In genomic region chr1:82641316-82641987, GRCm38 (mm10) we compare ENCODE assay signal across 7 mouse cellular contexts. TPM values are rescaled to one million over a fixed set of nuclear protein-coding genes. Genes with fewer than 3 reads are reported as not detected.
DNase-seq lines count a peak whose midpoint lies in the region; ATAC-seq and TF ChIP-seq lines count a peak whose summit lies in the region.

No protein-coding gene starts in this region.

- ATAC-seq in intestine, embryonic 14.5 days (replicated peaks; ENCODE audit: low FRiP score, low TSS enrichment, low read depth), result no peak
- ATAC-seq in midbrain, embryonic 11.5 days (ENCODE audit: low FRiP score), result peak; percentile 55; the same call in 1 of the 2 replicates

- intact Hi-C loops in gastrocnemius, adult 2 months (cut with DNase I), result loop anchor here (1.0 to 5.0 kb wide), 2 partner anchors 70 to 84 kb away; no protein-coding TSS in a partner anchor
- intact Hi-C loops in left cerebral cortex, postnatal 25 days (cut with DNase I), result loop anchor here (5.0 to 10.0 kb wide), 3 partner anchors 69 to 1327 kb away; no protein-coding TSS in a partner anchor

- peak overlapping the region; percentile 70 for H3K4me3 ChIP-seq in gastrocnemius, adult 2 months
- peak overlapping the region; percentile 36 for H3K4me3 ChIP-seq in intestine, embryonic 14.5 days (ENCODE audit: low read depth, low read length)
- H3K4me3 ChIP-seq in midbrain, embryonic 11.5 days (ENCODE audit: low read depth, low read length), result peak overlapping the region; percentile 1; the same call in 1 of the 2 replicates
- H3K4me3 ChIP-seq in small intestine, adult 2 months (ENCODE audit: low read depth, low read length), result no peak overlapping the region

- 23% methylated on average over 18 of the region's 18 CpGs for WGBS in intestine, embryonic 14.5 days
- 42% methylated on average over 18 of the region's 18 CpGs for WGBS in midbrain, embryonic 11.5 days
- WGBS in small intestine, adult 2 months, result 20% methylated on average over 18 of the region's 18 CpGs

- H3K9me3 ChIP-seq in intestine, embryonic 14.5 days (ENCODE audit: control insufficient read depth, low read length), result no peaks in the 10 kb centered on the region
- H3K9me3 ChIP-seq in midbrain, embryonic 11.5 days (ENCODE audit: control insufficient read depth, low read length), result no peaks in the 10 kb centered on the region

- H3K4me2 ChIP-seq in intestine, embryonic 14.5 days (ENCODE audit: low read length), result peak overlapping the region; percentile 64
- H3K4me2 ChIP-seq in midbrain, embryonic 11.5 days, result peak overlapping the region; percentile 35

- DNase-seq in adrenal gland, adult 18-20 months (ENCODE audit: low spot score in 2 of 2), result peak; percentile 79 to 85
- peak; percentile 78 to 79 for DNase-seq in cerebellum, postnatal 36 days
- DNase-seq in gastrocnemius, adult 2 months, result peak; percentile 82
- DNase-seq in intestine, embryonic 14.5 days (ENCODE audit: low spot score), result peak; percentile 93
- DNase-seq in left cerebral cortex, postnatal 25 days (ENCODE audit: low spot score in 2 of 2), result peak; percentile 73 to 75
- peak; percentile 98 for DNase-seq in midbrain, embryonic 11.5 days (ENCODE audit: low spot score, missing footprints)

- no peak overlapping the region for H3K27ac ChIP-seq in gastrocnemius, adult 2 months
- H3K27ac ChIP-seq in intestine, embryonic 14.5 days (ENCODE audit: low read depth), result no peak overlapping the region
- no peak overlapping the region for H3K27ac ChIP-seq in midbrain, embryonic 11.5 days (ENCODE audit: low read depth, low read length)
- H3K27ac ChIP-seq in small intestine, adult 2 months (ENCODE audit: insufficient read depth, low read depth, low read length), result no peak overlapping the region

- H3K27me3 ChIP-seq in intestine, embryonic 14.5 days (replicated peaks; ENCODE audit: control insufficient read depth, insufficient read depth, low read length), result no peaks in the 10 kb centered on the region
- no peaks in the 10 kb centered on the region for H3K27me3 ChIP-seq in midbrain, embryonic 11.5 days (ENCODE audit: control insufficient read depth, insufficient read depth, low read length)
- no peaks in the 10 kb centered on the region for H3K27me3 ChIP-seq in small intestine, adult 2 months (ENCODE audit: control insufficient read depth, insufficient read depth, low read length)

- no peaks in the 10 kb centered on the region for H3K36me3 ChIP-seq in intestine, embryonic 14.5 days (ENCODE audit: control insufficient read depth, insufficient read depth, low read length)
- H3K36me3 ChIP-seq in midbrain, embryonic 11.5 days (ENCODE audit: control insufficient read depth, insufficient read depth, low read length), result no peaks in the 10 kb centered on the region
- H3K36me3 ChIP-seq in small intestine, adult 2 months (ENCODE audit: control insufficient read depth, insufficient read depth, low read length), result no peaks in the 10 kb centered on the region

- no peak for TF ChIP-seq POLR2A in small intestine, adult 2 months (IDR thresholded peaks at IDR 0.05; ENCODE audit: low read depth, low read length)

- H3K9ac ChIP-seq in intestine, embryonic 14.5 days (ENCODE audit: low read length), result no peak overlapping the region; the same call in 1 of the 2 replicates
- H3K9ac ChIP-seq in midbrain, embryonic 11.5 days (ENCODE audit: low read length), result no peak overlapping the region

- H3K4me1 ChIP-seq in intestine, embryonic 14.5 days (replicated peaks; ENCODE audit: control insufficient read depth, insufficient read depth, low read length), result no peaks in the 10 kb centered on the region
- no peaks in the 10 kb centered on the region for H3K4me1 ChIP-seq in midbrain, embryonic 11.5 days (ENCODE audit: control insufficient read depth, insufficient read depth, low read length)
- no peaks in the 10 kb centered on the region for H3K4me1 ChIP-seq in small intestine, adult 2 months (ENCODE audit: control insufficient read depth, insufficient read depth, insufficient read length, low read length)

- no peak; the same call in 1 of the 2 replicates for TF ChIP-seq CTCF in gastrocnemius, adult 2 months (IDR thresholded peaks at IDR 0.05)
- peak; percentile 96 for TF ChIP-seq CTCF in small intestine, adult 2 months (IDR thresholded peaks at IDR 0.05; ENCODE audit: extremely low read depth, insufficient read length, insufficient replicate concordance, low read depth, low read length)

RNA-seq across cellular contexts. Expression of gene Col4a3, which starts 54.7 kb away (rescaled TPM):
- 1 to 10 TPM; 1.5 to 2.3 TPM for total RNA-seq in adrenal gland, adult 18-20 months (2021)
- 1 to 10 TPM in 1 of 2 experiments, under 1 TPM in 1; 0.67 to 1.2 TPM for total RNA-seq in gastrocnemius, adult 2 months (2021)
- 0.20 and 0.22 TPM in 2 replicates for polyA plus RNA-seq in intestine, embryonic 14.5 days (2014; fragmentation: Nextera tagmentation; extraction: Ambion mirVana)
- total RNA-seq in left cerebral cortex, postnatal 25 days (2021), result under 1 TPM; 0.50 to 0.78 TPM
- polyA plus RNA-seq in midbrain, embryonic 11.5 days (2014; fragmentation: Nextera tagmentation; extraction: Ambion mirVana), result 0.10 and 0.11 TPM in 2 replicates
- polyA plus RNA-seq in small intestine, adult 2 months (2012; rRNA removed), result 0.20 TPM in 2 replicates

RNA-seq across cellular contexts. Expression of gene Col4a4, which starts 54.8 kb away (rescaled TPM):
- total RNA-seq in adrenal gland, adult 18-20 months (2021), result 1 to 10 TPM; 4.2 to 5.0 TPM
- 1 to 10 TPM; 1.1 to 1.6 TPM for total RNA-seq in gastrocnemius, adult 2 months (2021)
- 0.05 and 0.15 TPM in 2 replicates for polyA plus RNA-seq in intestine, embryonic 14.5 days (2014; fragmentation: Nextera tagmentation; extraction: Ambion mirVana)
- total RNA-seq in left cerebral cortex, postnatal 25 days (2021), result 1 to 10 TPM; 1.5 to 1.9 TPM
- polyA plus RNA-seq in midbrain, embryonic 11.5 days (2014; fragmentation: Nextera tagmentation; extraction: Ambion mirVana), result 0.04 and 0.07 TPM in 2 replicates
- polyA plus RNA-seq in small intestine, adult 2 months (2012; rRNA removed), result 0.06 and 0.08 TPM in 2 replicates
